Mouse (Mus musculus) MEL (cell line): ENCODE results near the gene Lrp6. TPM values are rescaled to one million over a fixed set of nuclear protein-coding genes. Genes with fewer than 3 reads are reported as not detected.

Experiments used
- DNase-seq: peaks from one replicate; pipeline ENCODE4 v3.0.0; 2011; ENCODE audit warnings: low read depth, low spot score
- H3K27ac ChIP-seq: 2 replicates; pipeline ENCODE4 v1.5.1; 2012; ENCODE audit warnings: low read depth, mild to moderate bottlenecking, control low read depth, low read length, moderate library complexity; ENCODE audit not compliant: control insufficient read depth
- H3K27me3 ChIP-seq, 2 experiments: fragments of 150-350 bp in 1 of 2; sonication (generic) in 1 of 2; 2 replicates each; pipeline ENCODE4 v1.6.1; 2012; ENCODE audit warnings: low read length in 2 of 2, mild to moderate bottlenecking in 2 of 2, improper control_type of control experiment in 1 of 2, moderate library complexity in 1 of 2; ENCODE audit not compliant: insufficient read depth in 2 of 2, control insufficient read depth in 1 of 2
- H3K36me3 ChIP-seq, 2 experiments: 2 replicates each; pipeline ENCODE4 v1.6.1; 2012 to 2014; ENCODE audit warnings: low read length in 2 of 2, improper control_type of control experiment in 1 of 2, inconsistent platforms in 1 of 2, mild to moderate bottlenecking in 1 of 2; ENCODE audit not compliant: insufficient read depth in 2 of 2, control insufficient read depth in 1 of 2
- H3K4me1 ChIP-seq, 2 experiments: fragments of 150-350 bp in 1 of 2; sonication (generic) in 1 of 2; 2 replicates each; pipeline ENCODE4 v1.6.1; 2012; ENCODE audit warnings: low read length in 2 of 2, improper control_type of control experiment in 1 of 2, mild to moderate bottlenecking in 1 of 2; ENCODE audit not compliant: insufficient read depth in 2 of 2, control insufficient read depth in 1 of 2
- H3K4me3 ChIP-seq, 2 experiments: fragments of 150-350 bp in 1 of 2; sonication (generic) in 1 of 2; 2 replicates each; pipeline ENCODE4 v1.5.1; 2012; ENCODE audit warnings: low read depth in 2 of 2, low read length in 2 of 2, mild to moderate bottlenecking in 2 of 2, moderate library complexity in 2 of 2, control low read depth in 1 of 2, improper control_type of control experiment in 1 of 2; ENCODE audit not compliant: control insufficient read depth in 1 of 2, insufficient read depth in 1 of 2
- H3K79me2 ChIP-seq: 2 replicates; pipeline ENCODE4 v1.6.1; 2012; ENCODE audit warnings: mild to moderate bottlenecking, low read length, moderate library complexity; ENCODE audit not compliant: control insufficient read depth, poor library complexity, insufficient read depth
- H3K9ac ChIP-seq: 2 replicates; pipeline ENCODE4 v1.6.1; 2012; ENCODE audit warnings: low read depth, mild to moderate bottlenecking, control low read depth, low read length, moderate library complexity; ENCODE audit not compliant: control insufficient read depth, poor library complexity, severe bottlenecking
- H3K9me3 ChIP-seq: fragments of 150-350 bp; sonication (generic); replicated peaks from 2 replicates; pipeline ENCODE4 v1.6.1; 2012; ENCODE audit warnings: mild to moderate bottlenecking, low read length, improper control_type of control experiment, moderate library complexity; ENCODE audit not compliant: insufficient read depth
- BHLHE40 ChIP-seq: IDR thresholded peaks from 2 replicates; pipeline ENCODE4 v1.6.1; 2012; ENCODE audit warnings: low read depth, mild to moderate bottlenecking, inconsistent platforms, low read length, improper control_type of control experiment, borderline replicate concordance
- CTCF ChIP-seq, 3 experiments: IDR thresholded peaks in 2 of 3; conservative IDR thresholded peaks in 1 of 3; 2 replicates each; pipeline ENCODE4 v1.5.1; 2011 to 2012; ENCODE audit warnings: low read length in 3 of 3, low read depth in 2 of 3, mild to moderate bottlenecking in 2 of 3, improper control_type of control experiment in 1 of 3, inconsistent platforms in 1 of 3, mixed read lengths in 1 of 3, moderate library complexity in 1 of 3; ENCODE audit not compliant: control insufficient read depth in 1 of 3, insufficient read depth in 1 of 3, poor library complexity in 1 of 3, severe bottlenecking in 1 of 3
- E2F4 ChIP-seq: IDR thresholded peaks from 2 replicates; pipeline ENCODE4 v1.6.1; 2011; ENCODE audit warnings: low read depth, low read length, improper control_type of control experiment, borderline replicate concordance
- ELF1 ChIP-seq: IDR thresholded peaks from 2 replicates; pipeline ENCODE4 v1.6.1; 2014; ENCODE audit warnings: low read depth, mild to moderate bottlenecking, inconsistent platforms, low read length, improper control_type of control experiment, moderate library complexity
- EP300 ChIP-seq, 2 experiments: IDR thresholded peaks; 2 replicates each; pipeline ENCODE4 v1.6.1; 2011; ENCODE audit warnings: improper control_type of control experiment in 2 of 2, low read length in 2 of 2, low read depth in 1 of 2, mild to moderate bottlenecking in 1 of 2
- ETS1 ChIP-seq: IDR thresholded peaks from 2 replicates; pipeline ENCODE4 v1.6.1; 2012; ENCODE audit warnings: low read depth, mild to moderate bottlenecking, inconsistent platforms, low read length, improper control_type of control experiment, moderate library complexity
- GABPA ChIP-seq: IDR thresholded peaks from 2 replicates; pipeline ENCODE4 v1.6.1; 2012; ENCODE audit warnings: low read depth, mild to moderate bottlenecking, inconsistent platforms, low read length, improper control_type of control experiment, moderate library complexity
- GATA1 ChIP-seq: IDR thresholded peaks from 2 replicates; pipeline ENCODE4 v1.6.1; 2011; ENCODE audit warnings: low read depth, low read length, improper control_type of control experiment
- JUND ChIP-seq: IDR thresholded peaks from 2 replicates; pipeline ENCODE4 v1.6.1; 2011; ENCODE audit warnings: low read depth, mild to moderate bottlenecking, improper control_type of control experiment, low read length
- MAFK ChIP-seq: IDR thresholded peaks from 2 replicates; pipeline ENCODE4 v1.6.1; 2011; ENCODE audit warnings: low read depth, mild to moderate bottlenecking, low read length, improper control_type of control experiment, borderline replicate concordance
- MYC ChIP-seq: IDR thresholded peaks from 2 replicates; pipeline ENCODE4 v1.6.1; 2011; ENCODE audit warnings: low read depth, mild to moderate bottlenecking, low read length, improper control_type of control experiment, moderate library complexity
- NRF1 ChIP-seq: IDR thresholded peaks from 2 replicates; pipeline ENCODE4 v1.6.1; 2014; ENCODE audit warnings: low read depth, mild to moderate bottlenecking, inconsistent platforms, low read length, improper control_type of control experiment, moderate library complexity; ENCODE audit not compliant: poor library complexity, insufficient read depth, severe bottlenecking
- POLR2A ChIP-seq, 2 experiments: IDR thresholded peaks; 2 replicates each; pipeline ENCODE4 v1.6.1; 2011 to 2012; ENCODE audit warnings: low read length in 2 of 2, mild to moderate bottlenecking in 2 of 2, control low read depth in 1 of 2, improper control_type of control experiment in 1 of 2, low read depth in 1 of 2, moderate library complexity in 1 of 2; ENCODE audit not compliant: control insufficient read depth in 1 of 2, insufficient read depth in 1 of 2, poor library complexity in 1 of 2
- RAD21 ChIP-seq: IDR thresholded peaks from 2 replicates; pipeline ENCODE4 v1.6.1; 2011; ENCODE audit warnings: mild to moderate bottlenecking, low read depth, low read length, improper control_type of control experiment
- RCOR1 ChIP-seq: IDR thresholded peaks from 2 replicates; pipeline ENCODE4 v1.6.1; 2012; ENCODE audit warnings: low read depth, mild to moderate bottlenecking, inconsistent platforms, low read length, improper control_type of control experiment
- SIN3A ChIP-seq: IDR thresholded peaks from 2 replicates; pipeline ENCODE4 v1.6.1; 2012; ENCODE audit warnings: low read length, improper control_type of control experiment, inconsistent platforms
- TAL1 ChIP-seq: IDR thresholded peaks from 2 replicates; pipeline ENCODE4 v1.6.1; 2012; ENCODE audit warnings: mild to moderate bottlenecking, inconsistent platforms, low read length, moderate library complexity, mixed read lengths
- TBP ChIP-seq: IDR thresholded peaks from 2 replicates; pipeline ENCODE4 v1.8.0; 2011; ENCODE audit warnings: low read depth, low read length, improper control_type of control experiment
- TCF12 ChIP-seq: IDR thresholded peaks from 2 replicates; pipeline ENCODE4 v1.6.1; 2014; ENCODE audit warnings: low read depth, mild to moderate bottlenecking, inconsistent platforms, low read length, improper control_type of control experiment, moderate library complexity
- UBTF ChIP-seq: IDR thresholded peaks from 2 replicates; pipeline ENCODE4 v1.6.1; 2012; ENCODE audit warnings: low read depth, mild to moderate bottlenecking, inconsistent platforms, low read length, improper control_type of control experiment, moderate library complexity, borderline replicate concordance; ENCODE audit not compliant: insufficient read depth
- USF1 ChIP-seq: IDR thresholded peaks from 2 replicates; pipeline ENCODE4 v1.6.1; 2014; ENCODE audit warnings: low read depth, mild to moderate bottlenecking, inconsistent platforms, low read length, improper control_type of control experiment, moderate library complexity
- ZC3H11A ChIP-seq: IDR thresholded peaks from 2 replicates; pipeline ENCODE4 v1.6.1; 2012; ENCODE audit warnings: low read depth, mild to moderate bottlenecking, inconsistent platforms, low read length, improper control_type of control experiment
- ZKSCAN1 ChIP-seq: IDR thresholded peaks from 2 replicates; pipeline ENCODE4 v1.6.1; 2012; ENCODE audit warnings: low read depth, mild to moderate bottlenecking, inconsistent platforms, low read length, improper control_type of control experiment, moderate library complexity
- ZMIZ1 ChIP-seq: IDR thresholded peaks from 2 replicates; pipeline ENCODE4 v1.6.1; 2012; ENCODE audit warnings: low read depth, mild to moderate bottlenecking, inconsistent platforms, low read length, improper control_type of control experiment, moderate library complexity
- ZNF384 ChIP-seq: IDR thresholded peaks from 2 replicates; pipeline ENCODE4 v1.6.1; 2012; ENCODE audit warnings: low read depth, mild to moderate bottlenecking, inconsistent platforms, low read length, improper control_type of control experiment
- polyA plus RNA-seq, 2 experiments: library from polyadenylated mRNA; stranded (reverse) in 1 of 2; unstranded in 1 of 2; fragments of >175 nt in 1 of 2; fragments of >200 nt in 1 of 2; gene quantifications; 2 replicates each; pipeline versions ENCODE4 v1.2.1 to v1.2.4; 2012; ENCODE audit warnings: low replicate concordance in 2 of 2, low read depth in 1 of 2; ENCODE audit not compliant: insufficient read length in 2 of 2, insufficient read depth in 1 of 2, missing spikeins in 1 of 2
- total RNA-seq: library from RNA; depleted of rRNA; stranded (reverse); fragments of 300-350 nt; gene quantifications from 2 replicates; pipeline ENCODE4 v1.2.3, GENCODE M21; 2012

Lrp6 gene
- total and polyA plus RNA-seq, 3 experiments: 13.1 to 25.7 (median 17.2) TPM

GRCm38 (mm10) chr6:134526275-134526674, 40.5 kb downstream of the Lrp6 start:
- Histone ChIP-seq H3K9me3 (no peaks in the 10 kb centered on the region), H3K27ac (no peak overlapping the region), H3K79me2 (peaks cover 27% of the 10 kb centered on the region), H3K27me3 (no peaks in the 10 kb centered on the region), H3K9ac (no peak overlapping the region), H3K36me3 (peaks cover 0 to 15% of the 10 kb centered on the region in 2 experiments; a peak in 3 of 4 replicates), H3K4me3 (no peak overlapping the region), H3K4me1 (peaks cover 7 to 11% of the 10 kb centered on the region in 2 experiments)
- TF ChIP-seq BHLHE40 (0 out of 2 replicates have a peak, but pooled peaks have one; percentile 6), RCOR1 (peak; percentile 80), MYC (no peak), NRF1 (no peak), UBTF (no peak), GABPA (no peak), EP300 (IDR thresholded peaks at IDR 0.05; ENCODE audit: low read depth in 1 of 2, low read length in 2 of 2) (peak; percentile 66 to 85), ZMIZ1 (no peak), SIN3A (peak; percentile 58; the same call in 1 of the 2 replicates), ETS1 (peak; percentile 78), TCF12 (peak; percentile 85), TAL1 (peak; percentile 75), GATA1 (peak; percentile 73)
- DNase-seq: peak; percentile 76

DNA sequence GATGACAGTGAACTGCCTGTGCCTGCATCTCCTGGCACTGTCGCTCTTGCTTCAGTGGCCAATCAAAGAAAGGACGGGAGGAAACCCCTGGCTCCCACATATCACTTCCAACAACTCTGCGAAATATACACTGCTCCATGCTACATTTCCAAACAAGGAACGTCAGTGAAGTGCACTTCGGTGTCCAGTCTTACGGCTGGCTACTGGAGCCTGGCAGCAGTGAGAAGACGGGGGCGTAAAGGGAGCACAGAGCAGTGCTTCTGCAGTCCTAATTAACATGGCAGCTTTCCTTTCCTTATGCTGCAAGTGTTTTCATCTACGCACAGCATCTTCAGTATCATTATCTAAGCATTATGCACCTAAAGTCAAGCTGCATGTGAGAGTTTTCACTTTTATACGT, 45.4 kb downstream of the Lrp6 start:
- H3K27me3 ChIP-seq: no peaks in the 10 kb centered on the region
- H3K36me3 ChIP-seq: peaks cover 2 to 7% of the 10 kb centered on the region in 2 experiments
- H3K27ac ChIP-seq: no peak overlapping the region
- no peak overlapping the region for H3K4me3 ChIP-seq
- no peaks in the 10 kb centered on the region for H3K9me3 ChIP-seq
- TF ChIP-seq TBP (no peak), JUND (no peak), MAFK (no peak), RAD21 (no peak), ZKSCAN1 (no peak), NRF1 (no peak), BHLHE40 (no peak), POLR2A (IDR thresholded peaks at IDR 0.05; ENCODE audit: control insufficient read depth in 1 of 2, insufficient read depth in 1 of 2, low read depth in 1 of 2, low read length in 2 of 2, poor library complexity in 1 of 2) (no peak), CTCF (IDR thresholded peaks at IDR 0.05 in 2 of 3, conservative IDR thresholded peaks at IDR 0.05 in 1 of 3; ENCODE audit: control insufficient read depth in 1 of 3, insufficient read depth in 1 of 3, low read depth in 2 of 3, low read length in 3 of 3, poor library complexity in 1 of 3, severe bottlenecking in 1 of 3) (no peak), ZC3H11A (no peak), ELF1 (no peak), TAL1 (no peak), GABPA (no peak), TCF12 (no peak), USF1 (no peak), ZNF384 (no peak), E2F4 (no peak)
- peaks cover 2 to 7% of the 10 kb centered on the region in 2 experiments for H3K4me1 ChIP-seq
- DNase-seq: no peak
- H3K79me2 ChIP-seq: peaks cover 14% of the 10 kb centered on the region; the same call in 1 of the 2 replicates
- no peak overlapping the region for H3K9ac ChIP-seq
